Mouse (Mus musculus) testis, adult 2 months (tissue): Measurements from ENCODE around the gene Dhrs9.

Experiments used
- CTCF ChIP-seq: fragments of 200-500 bp; IDR thresholded peaks from 2 replicates; pipeline ENCODE4 v1.5.1; 2012; ENCODE audit warnings: low read depth, mild to moderate bottlenecking, inconsistent platforms, low read length, moderate library complexity; ENCODE audit not compliant: control insufficient read depth, insufficient read depth, insufficient replicate concordance
- POLR2A ChIP-seq: fragments of 200-500 bp; IDR thresholded peaks from 2 replicates; pipeline ENCODE4 v1.6.1; 2012; ENCODE audit warnings: low read depth, mild to moderate bottlenecking, inconsistent platforms, low read length, moderate library complexity; ENCODE audit not compliant: control insufficient read depth

DNA sequence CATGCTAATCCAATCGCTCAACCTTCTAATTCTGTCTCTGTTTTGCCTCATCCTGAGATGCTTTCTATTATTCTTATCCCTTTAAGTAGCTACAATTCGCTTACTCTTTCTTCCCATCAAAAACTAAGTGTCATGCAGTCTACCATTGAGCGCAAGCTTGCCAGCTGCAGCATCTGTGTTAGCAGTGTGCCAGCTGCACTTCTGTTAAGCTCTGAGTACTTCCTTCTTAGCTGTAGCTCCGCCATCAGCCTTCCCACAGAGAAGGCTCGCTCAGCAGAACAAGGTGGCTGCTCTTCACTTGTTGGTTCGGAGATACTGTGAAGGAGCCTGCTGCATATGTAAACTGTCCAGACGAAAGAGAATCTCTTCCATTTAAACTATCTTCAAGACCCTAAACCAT lies 22.1 kb downstream of the Dhrs9 start:
- no peak for TF ChIP-seq CTCF
- no peak for TF ChIP-seq POLR2A
